Mouse (Mus musculus): Measurements from ENCODE around the gene Baz2b.

DNA sequence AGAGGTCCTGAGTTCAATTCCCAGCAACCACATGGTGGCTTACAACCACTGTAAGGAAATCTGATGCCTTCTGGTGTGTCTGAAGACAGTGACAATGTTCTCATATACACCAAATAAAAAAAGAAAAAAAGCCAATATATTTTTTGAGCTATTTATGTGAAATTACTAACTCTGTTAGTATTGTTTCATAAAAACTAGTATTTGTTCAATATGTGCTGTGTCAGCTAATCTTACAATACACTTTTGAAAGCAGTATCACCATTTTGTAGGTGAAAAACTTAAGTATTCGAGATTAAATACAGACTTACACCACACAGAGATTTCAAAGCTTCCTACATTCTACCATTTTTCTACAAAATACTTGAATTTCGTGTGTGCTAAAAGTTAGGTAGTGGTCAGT, 5.0 kb upstream of the Baz2b start:
- no peak for TF ChIP-seq EP300 (optimal IDR thresholded peaks at IDR 0.05)
- no peak for TF ChIP-seq CTCF (IDR thresholded peaks at IDR 0.05; ENCODE audit: low read depth)
